16 mouse cellular contexts compared by ENCODE assay signal in the genomic region with DNA sequence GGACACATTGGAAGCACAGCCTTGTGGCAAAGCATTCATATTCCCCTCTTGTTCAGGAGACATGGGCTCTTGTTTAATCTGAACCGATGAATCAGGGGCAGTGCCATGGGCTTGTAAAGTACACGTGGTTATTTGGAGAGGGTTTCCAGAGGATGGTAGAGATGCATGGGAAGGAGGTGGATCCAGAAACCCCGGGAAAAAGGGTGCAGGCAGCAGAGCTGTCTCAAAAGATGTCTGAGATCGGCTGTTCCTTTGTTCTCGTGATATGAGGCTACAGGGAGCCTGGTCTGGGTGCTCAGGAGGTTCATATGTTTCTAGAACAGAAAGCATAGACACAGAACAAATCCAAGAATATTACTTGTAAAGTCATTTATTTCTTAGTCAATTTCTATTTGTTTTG.
"Had no signal": no experiment of that assay in that cellular context is flagged by ENCODE, and none has a peak within 500 bp of the region (broad histone marks: within the 10 kb centered on the region; RNA-seq: fewer than 3 reads in every experiment).

No protein-coding gene starts in this region.

- H3K4me1 ChIP-seq: neural tube, embryonic 13.5 days; neural tube, embryonic 15.5 days; stomach, embryonic 15.5 days had no signal

- H3K9ac ChIP-seq: neural tube, embryonic 13.5 days; neural tube, embryonic 15.5 days; stomach, embryonic 15.5 days had no signal

- DNase-seq: retina, postnatal 1 day; right cerebral cortex, adult 18-20 months; right cerebral cortex, postnatal 14 days; right cerebral cortex, postnatal 25 days; right cerebral cortex, postnatal 4 days; spleen, adult 18-20 months; thymus, adult 18-20 months; thymus, adult 2 months; thymus, postnatal 14 days; thymus, postnatal 25 days; thymus, postnatal 36 days; thymus, postnatal 4 days had no signal

- H3K9me3 ChIP-seq: neural tube, embryonic 13.5 days; neural tube, embryonic 15.5 days; stomach, embryonic 15.5 days had no signal

- H3K27ac ChIP-seq: neural tube, embryonic 13.5 days; neural tube, embryonic 15.5 days; stomach, embryonic 15.5 days; stomach, postnatal 0 days had no signal

- H3K27me3 ChIP-seq: neural tube, embryonic 13.5 days; neural tube, embryonic 15.5 days; stomach, embryonic 15.5 days had no signal

- H3K4me3 ChIP-seq: neural tube, embryonic 13.5 days; neural tube, embryonic 15.5 days; stomach, embryonic 15.5 days had no signal

- H3K4me2 ChIP-seq: neural tube, embryonic 13.5 days; neural tube, embryonic 15.5 days; stomach, embryonic 15.5 days had no signal
